Mouse (Mus musculus): Measurements from ENCODE around the gene Myadm. TPM values are rescaled to one million over a fixed set of nuclear protein-coding genes. Genes with fewer than 3 reads are reported as not detected.

Gene Myadm
- total and polyA plus RNA-seq, 3 experiments: 4.4 to 22.6 (median 4.6) TPM

DNA sequence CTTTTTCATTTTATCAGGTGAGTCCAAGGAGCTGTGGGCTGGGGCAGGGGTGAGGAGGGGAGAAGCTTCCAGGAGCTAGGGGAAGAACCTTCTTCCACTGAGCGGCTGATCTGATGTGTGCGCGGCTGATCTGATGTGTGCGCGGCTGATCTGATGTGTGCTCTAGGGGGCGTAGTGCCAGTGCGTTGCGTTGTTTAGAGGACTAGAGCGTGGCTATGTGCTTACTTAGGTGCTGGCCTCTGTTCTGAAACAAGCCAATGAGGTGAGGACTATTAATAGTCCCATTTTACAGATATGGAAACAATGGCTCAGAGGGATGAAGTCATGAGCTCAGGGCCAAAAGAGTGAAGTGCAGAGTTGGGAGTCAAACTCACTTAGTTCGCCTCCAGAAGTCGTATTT, 50.1 kb downstream of the Myadm start:
- Histone ChIP-seq H3K27me3 (replicated peaks) (peaks cover 6% of the 10 kb centered on the region), H3K27ac (ENCODE audit: insufficient read depth, low read depth) (no peak overlapping the region), H3K4me3 (replicated peaks in 1 of 3; ENCODE audit: low read depth in 2 of 3, low read length in 2 of 3, poor library complexity in 1 of 3) (peak overlapping the region; percentile 5 to 30 (median 19)), H3K9me3 (replicated peaks; ENCODE audit: low read length) (no peaks in the 10 kb centered on the region), H3K4me2 (ENCODE audit: insufficient read depth, low read depth, poor library complexity, severe bottlenecking) (peak overlapping the region; percentile 65; the same call in 1 of the 2 replicates), H3K36me3 (replicated peaks in 1 of 2; ENCODE audit: control insufficient read depth in 1 of 2, insufficient read depth in 1 of 2, low read length in 1 of 2) (no peaks in the 10 kb centered on the region), H3K4me1 (ENCODE audit: control insufficient read depth in 1 of 2, insufficient read depth in 2 of 2) (peaks cover 6 to 8% of the 10 kb centered on the region in 2 experiments; a peak in 2 of 4 replicates), H3K79me2 (replicated peaks; ENCODE audit: control insufficient read depth, extremely low read depth, insufficient read depth, poor library complexity, severe bottlenecking) (no peaks in the 10 kb centered on the region), H3K9ac (ENCODE audit: insufficient read depth, low read depth) (no peak overlapping the region)
- TF ChIP-seq RAD21 (IDR thresholded peaks at IDR 0.05; ENCODE audit: low read depth, low read length) (peak; percentile 10), MEF2A (IDR thresholded peaks at IDR 0.05; ENCODE audit: borderline replicate concordance, low read depth, low read length) (peak; percentile 90), MAZ (IDR thresholded peaks at IDR 0.05; ENCODE audit: low read depth, low read length) (no peak), SIN3A (IDR thresholded peaks at IDR 0.05; ENCODE audit: low read length) (0 out of 2 replicates have a peak, but pooled peaks have one; percentile 10), IRF4 (IDR thresholded peaks at IDR 0.05; ENCODE audit: low read depth, low read length) (no peak), ZMIZ1 (IDR thresholded peaks at IDR 0.05; ENCODE audit: low read depth, low read length) (no peak), GABPA (IDR thresholded peaks at IDR 0.05; ENCODE audit: insufficient replicate concordance, low read depth, low read length) (no peak), SMC3 (IDR thresholded peaks at IDR 0.05; ENCODE audit: low read depth, low read length) (peak; percentile 36), JUND (conservative IDR thresholded peaks at IDR 0.05; ENCODE audit: low read depth, low read length) (peak; percentile 79), EP300 (IDR thresholded peaks at IDR 0.05; ENCODE audit: low read length) (peak; percentile 62; the same call in 1 of the 2 replicates), ETS1 (conservative IDR thresholded peaks at IDR 0.05; ENCODE audit: low read depth, low read length) (peak; percentile 76), JUN (IDR thresholded peaks at IDR 0.05; ENCODE audit: insufficient read depth, low read depth, low read length) (peak; percentile 83), USF1 (IDR thresholded peaks at IDR 0.05; ENCODE audit: low read depth, low read length) (no peak), CTCF (conservative IDR thresholded peaks at IDR 0.05 in 1 of 2, IDR thresholded peaks at IDR 0.05 in 1 of 2; ENCODE audit: low read depth in 2 of 2, low read length in 2 of 2) (peak; percentile 15 to 60; a peak in 3 of 4 replicates)
- dilution Hi-C loops (cut with MboI; ENCODE audit: extremely low pct_ligation_motif_present, extremely low pct_unique_long_range_greater_than_20kb, low sequenced_read_pairs) (no loop called here), in situ Hi-C loops (cut with MboI; ENCODE audit: low pct_ligation_motif_present, low pct_unique_long_range_greater_than_20kb, low sequenced_read_pairs) (no loop called here)
- DNase-seq (ENCODE audit: extremely low read depth): peak; percentile 80

DNA sequence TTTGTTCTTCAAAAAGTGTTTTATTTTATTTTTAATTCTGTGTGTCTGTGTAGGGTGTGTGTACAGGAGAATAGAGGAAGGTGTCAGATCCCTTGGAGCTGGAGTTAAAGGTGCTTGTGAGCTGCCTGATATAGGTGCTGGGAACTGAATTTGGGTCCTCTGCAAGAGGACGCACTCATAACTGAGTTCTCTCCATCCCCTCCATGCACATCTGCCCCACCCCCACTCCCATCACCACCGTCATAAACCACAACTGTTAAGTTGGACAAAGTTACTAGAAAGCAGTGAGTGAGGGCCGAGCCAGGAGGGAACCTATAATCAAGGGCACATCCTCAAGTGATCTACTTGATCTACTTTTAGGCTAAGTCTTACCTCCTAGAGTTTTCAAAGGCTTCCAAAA, 55.0 kb downstream of the Myadm start:
- TF ChIP-seq RCOR1 (conservative IDR thresholded peaks at IDR 0.05; ENCODE audit: low read depth, low read length): no peak
- no peak for TF ChIP-seq JUND (conservative IDR thresholded peaks at IDR 0.05; ENCODE audit: low read depth, low read length)
- no peak for TF ChIP-seq MAZ (IDR thresholded peaks at IDR 0.05; ENCODE audit: low read depth, low read length)
- TF ChIP-seq ZKSCAN1 (IDR thresholded peaks at IDR 0.05; ENCODE audit: borderline replicate concordance, low read depth, low read length): no peak
- TF ChIP-seq ETS1 (conservative IDR thresholded peaks at IDR 0.05; ENCODE audit: low read depth, low read length): no peak
- no peak for TF ChIP-seq ZMIZ1 (IDR thresholded peaks at IDR 0.05; ENCODE audit: low read depth, low read length)
- TF ChIP-seq MXI1 (IDR thresholded peaks at IDR 0.05; ENCODE audit: low read depth, low read length): no peak
- no peak for TF ChIP-seq GABPA (IDR thresholded peaks at IDR 0.05; ENCODE audit: insufficient replicate concordance, low read depth, low read length)
- TF ChIP-seq ELF1 (IDR thresholded peaks at IDR 0.05; ENCODE audit: low read depth, low read length): no peak
- no peak for TF ChIP-seq RAD21 (IDR thresholded peaks at IDR 0.05; ENCODE audit: low read depth, low read length)
- TF ChIP-seq KAT2A (IDR thresholded peaks at IDR 0.05; ENCODE audit: insufficient replicate concordance, low read length): no peak
- dilution Hi-C loops (cut with MboI; ENCODE audit: extremely low pct_ligation_motif_present, extremely low pct_unique_long_range_greater_than_20kb, low sequenced_read_pairs) (no loop called here), in situ Hi-C loops (cut with MboI; ENCODE audit: low pct_ligation_motif_present, low pct_unique_long_range_greater_than_20kb, low sequenced_read_pairs) (loop anchor here (10.0 kb wide), 1 partner anchor 101 kb away; no protein-coding TSS in a partner anchor)

More for the DNA sequence above, 55.0 kb downstream of the Myadm start:
- Histone ChIP-seq H3K4me3 (replicated peaks in 1 of 3; ENCODE audit: low read depth in 2 of 3, low read length in 2 of 3, poor library complexity in 1 of 3) (no peak overlapping the region), H3K9me3 (replicated peaks; ENCODE audit: low read length) (no peaks in the 10 kb centered on the region), H3K36me3 (replicated peaks in 1 of 2; ENCODE audit: control insufficient read depth in 1 of 2, insufficient read depth in 1 of 2, low read length in 1 of 2) (no peaks in the 10 kb centered on the region), H3K4me2 (ENCODE audit: insufficient read depth, low read depth, poor library complexity, severe bottlenecking) (no peak overlapping the region), H3K79me2 (replicated peaks; ENCODE audit: control insufficient read depth, extremely low read depth, insufficient read depth, poor library complexity, severe bottlenecking) (no peaks in the 10 kb centered on the region), H3K27me3 (replicated peaks) (no peaks in the 10 kb centered on the region), H3K27ac (ENCODE audit: insufficient read depth, low read depth) (no peak overlapping the region), H3K4me1 (ENCODE audit: control insufficient read depth in 1 of 2, insufficient read depth in 2 of 2) (peaks cover 3 to 9% of the 10 kb centered on the region in 2 experiments; a peak in 2 of 4 replicates), H3K9ac (ENCODE audit: insufficient read depth, low read depth) (no peak overlapping the region)
- no peak for DNase-seq (ENCODE audit: extremely low read depth)
